Mouse (Mus musculus) lung, postnatal 0 days (tissue): ENCODE data around the gene Tmem120a. TPM values are rescaled to one million over a fixed set of nuclear protein-coding genes. Genes with fewer than 3 reads are reported as not detected.

Source experiments
- ATAC-seq: fragments of 200-750 bp; cut with Nextera tagmentation; 2 replicates; pipeline ENCODE4 v1.8.0; 2017; ENCODE audit warnings: moderate library complexity
- DNase-seq: peaks from one replicate; pipeline ENCODE4 v3.0.0-alpha.2; 2016; ENCODE audit warnings: low spot score
- H3K27ac ChIP-seq: fragments of 300-500 bp; sonication (generic); 2 replicates; pipeline ENCODE4 v1.5.1; 2014; ENCODE audit warnings: antibody characterized with exemption, mild to moderate bottlenecking, low read length, mixed read lengths
- H3K27me3 ChIP-seq: fragments of 300-500 bp; sonication (generic); replicated peaks from 2 replicates; pipeline ENCODE4 v1.6.1; 2014; ENCODE audit warnings: low read length, mixed read lengths; ENCODE audit not compliant: insufficient read depth
- H3K36me3 ChIP-seq: fragments of 300-500 bp; sonication (generic); 2 replicates; pipeline ENCODE4 v1.6.1; 2014; ENCODE audit warnings: low read length, mixed read lengths; ENCODE audit not compliant: insufficient read depth
- H3K4me1 ChIP-seq: fragments of 300-500 bp; sonication (generic); 2 replicates; pipeline ENCODE4 v1.6.1; 2014; ENCODE audit warnings: antibody characterized with exemption, low read depth, low read length, mixed read lengths; ENCODE audit not compliant: insufficient read depth
- H3K4me2 ChIP-seq: fragments of 300-500 bp; sonication (generic); replicated peaks from 2 replicates; pipeline ENCODE4 v1.6.1; 2014; ENCODE audit warnings: low read depth, mild to moderate bottlenecking, low read length, moderate library complexity, mixed read lengths
- H3K4me3 ChIP-seq: fragments of 300-500 bp; sonication (generic); 2 replicates; pipeline ENCODE4 v1.5.1; 2014; ENCODE audit warnings: low read depth, low read length
- H3K9ac ChIP-seq: fragments of 300-500 bp; sonication (generic); replicated peaks from 2 replicates; pipeline ENCODE4 v1.6.1; 2014; ENCODE audit warnings: low read depth, mild to moderate bottlenecking
- H3K9me3 ChIP-seq: fragments of 300-500 bp; sonication (generic); 2 replicates; pipeline ENCODE4 v1.6.1; 2016; ENCODE audit warnings: low read length, mixed read lengths
- CTCF ChIP-seq: IDR thresholded peaks from 2 replicates; pipeline ENCODE4 v1.5.1; 2016; ENCODE audit warnings: antibody characterized with exemption, mild to moderate bottlenecking
- EP300 ChIP-seq: IDR thresholded peaks from 2 replicates; pipeline ENCODE4 v1.6.1; 2016; ENCODE audit warnings: antibody characterized with exemption, mild to moderate bottlenecking, control low read depth
- WGBS: fragments of 180-500 bp; shearing (Covaris S2); extraction: QIAGEN DNeasy Blood & Tissue Kit; methylation state at CpG from one replicate; pipeline ENCODE4 v1.1.7; 2014; 5-methylcytosine and 5-hydroxymethylcytosine counted together
- polyA plus RNA-seq: library from polyadenylated mRNA; unstranded; fragments of >200 nt; fragmentation: Nextera tagmentation; extraction: Ambion mirVana; gene quantifications from 2 replicates; pipeline ENCODE4 v1.2.1, GENCODE M21; 2015

Tmem120a gene
- polyA plus RNA-seq, 1 experiment from 2014 or later: 45.2 TPM

DNA sequence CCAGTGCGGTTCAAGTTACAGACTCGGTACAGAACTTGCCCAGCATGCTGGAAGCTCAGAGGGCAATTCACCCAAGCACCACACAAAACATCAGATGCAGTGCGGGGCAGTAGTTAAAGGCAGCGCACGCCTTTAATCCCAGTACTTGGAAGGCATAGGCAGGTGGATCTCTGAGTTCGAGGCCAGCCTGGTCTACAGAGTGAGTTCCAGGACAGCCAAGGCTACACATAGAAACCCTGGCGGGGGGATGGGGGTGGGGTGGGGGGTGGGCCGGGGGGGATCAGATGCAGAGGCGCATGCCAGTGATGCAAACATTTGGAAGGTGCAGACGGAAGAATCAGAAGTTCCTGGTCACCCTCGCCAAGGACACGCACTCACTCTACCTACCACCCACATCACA lies 494 bp upstream of the Tmem120a start:
- H3K4me3 ChIP-seq: peak overlapping the region; percentile 82

DNA sequence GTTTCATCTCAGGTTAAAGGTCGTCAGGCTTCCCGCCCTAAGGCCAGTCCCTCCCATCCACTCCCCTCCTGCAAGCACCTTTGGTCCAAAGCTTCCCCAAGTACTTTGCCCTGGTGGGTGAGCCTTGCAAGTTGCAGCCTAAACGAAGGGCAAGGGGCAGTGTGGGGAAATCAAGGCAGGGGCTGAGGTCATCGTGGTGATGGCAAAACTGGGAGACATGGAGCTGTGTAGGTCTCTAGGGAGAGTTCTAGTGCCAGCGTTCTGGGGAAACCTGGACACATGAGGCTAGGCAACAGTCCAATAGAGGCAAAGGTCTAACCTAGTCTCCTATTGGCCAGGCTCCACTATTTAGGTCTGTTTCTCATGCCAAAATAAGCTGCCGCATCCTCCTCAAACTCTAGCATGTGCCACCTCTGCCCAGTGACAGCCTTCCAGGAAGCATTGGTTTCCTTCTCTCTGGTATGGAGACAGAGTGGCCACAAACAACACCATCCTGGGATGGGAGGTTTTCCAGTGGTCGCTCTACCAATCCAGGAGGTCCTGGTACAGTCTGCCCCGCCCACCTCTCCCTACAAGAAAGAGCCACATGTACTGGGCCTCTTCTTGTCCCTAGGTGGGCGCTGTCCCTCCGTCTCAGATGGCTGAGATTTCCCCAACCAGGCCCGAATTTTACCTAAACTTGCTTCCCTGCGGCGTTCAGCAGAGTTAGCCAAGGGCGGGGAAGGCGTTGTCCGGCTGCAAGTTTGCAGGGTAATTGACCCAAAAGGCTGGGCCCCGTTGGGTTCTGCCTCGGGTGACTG lies 1.1 kb downstream of the Tmem120a start:
- H3K4me1 ChIP-seq: peaks cover 4% of the 10 kb centered on the region; the same call in 1 of the 2 replicates
- no peaks in the 10 kb centered on the region for H3K27me3 ChIP-seq
- no peaks in the 10 kb centered on the region for H3K9me3 ChIP-seq
- DNase-seq (peak; percentile 77), ATAC-seq (peak; percentile 52)
- TF ChIP-seq EP300: no peak
- no peak for TF ChIP-seq CTCF
- H3K4me2 ChIP-seq: peak overlapping the region; percentile 92
- peak overlapping the region; percentile 82 for H3K4me3 ChIP-seq
- peak overlapping the region; percentile 65; the same call in 1 of the 2 replicates for H3K27ac ChIP-seq
- WGBS: 21% methylated on average over 18 of the region's 18 CpGs
- peak overlapping the region; percentile 66 for H3K9ac ChIP-seq
- H3K36me3 ChIP-seq: peaks cover 6% of the 10 kb centered on the region; the same call in 1 of the 2 replicates

More for the DNA sequence above, 494 bp upstream of the Tmem120a start:
- Histone ChIP-seq H3K4me1 (peaks cover 4% of the 10 kb centered on the region; the same call in 1 of the 2 replicates), H3K36me3 (peaks cover 6% of the 10 kb centered on the region; the same call in 1 of the 2 replicates), H3K27ac (peak overlapping the region; percentile 71), H3K9ac (no peak overlapping the region), H3K27me3 (no peaks in the 10 kb centered on the region), H3K9me3 (no peaks in the 10 kb centered on the region), H3K4me2 (peak overlapping the region; percentile 92)
- no peak for TF ChIP-seq EP300
- TF ChIP-seq CTCF: no peak
- DNase-seq (no peak), ATAC-seq (no peak)
- WGBS: 18% methylated on average over 12 of the region's 12 CpGs

DNA sequence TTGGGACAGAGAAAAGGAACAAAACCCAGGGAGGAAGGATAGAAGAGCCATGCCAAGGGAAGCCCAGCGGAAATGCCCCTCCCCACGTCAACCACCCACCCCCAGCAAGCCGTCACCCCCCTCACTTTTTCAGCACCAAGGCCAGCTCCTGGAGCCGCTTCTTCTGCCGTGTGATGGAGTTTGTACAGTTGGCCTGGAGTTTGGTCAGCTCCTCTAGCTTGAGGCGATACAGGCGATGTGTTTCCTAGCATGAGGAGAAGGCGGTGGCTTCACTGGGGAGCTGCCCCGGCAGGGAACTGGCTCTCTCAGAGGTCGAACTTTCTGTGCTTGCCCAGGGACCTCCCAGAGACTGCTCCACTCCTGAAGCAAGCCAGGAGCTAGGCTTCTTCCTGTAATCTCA lies 2.1 kb downstream of the Tmem120a start:
- WGBS: 52% methylated on average over 10 of the region's 10 CpGs
- TF ChIP-seq EP300: no peak
- no peak for TF ChIP-seq CTCF

DNA sequence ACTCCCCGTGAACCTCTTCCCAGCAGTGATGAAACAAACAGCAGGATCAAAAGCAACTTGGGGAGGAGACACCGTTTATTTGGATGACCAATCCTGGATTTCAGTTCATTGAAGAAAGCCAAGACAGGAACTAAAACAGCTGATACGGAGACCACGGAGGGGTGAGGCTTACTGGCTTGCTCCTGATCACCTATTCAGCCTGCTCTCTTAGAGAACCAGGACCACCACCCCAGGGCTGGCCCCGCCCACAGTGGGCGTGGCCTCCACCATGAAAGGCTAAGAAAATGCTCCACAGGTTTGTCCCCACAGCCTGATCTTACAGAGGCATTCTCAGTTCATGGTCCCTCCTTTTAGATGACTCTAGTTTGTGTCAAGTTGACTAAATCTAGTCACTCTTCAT lies 6.0 kb downstream of the Tmem120a start:
- Histone ChIP-seq H3K9me3 (no peaks in the 10 kb centered on the region), H3K4me1 (peaks cover 1% of the 10 kb centered on the region; the same call in 1 of the 2 replicates), H3K27ac (no peak overlapping the region), H3K4me2 (no peak overlapping the region), H3K4me3 (no peak overlapping the region), H3K36me3 (peaks cover 33% of the 10 kb centered on the region), H3K27me3 (no peaks in the 10 kb centered on the region), H3K9ac (no peak overlapping the region)
- 13% methylated on average over 6 of the region's 6 CpGs for WGBS
- DNase-seq: peak; percentile 58
- TF ChIP-seq EP300: no peak
- no peak for TF ChIP-seq CTCF
- ATAC-seq: peak; percentile 12

More for the DNA sequence above, 2.1 kb downstream of the Tmem120a start:
- Histone ChIP-seq H3K36me3 (peaks cover 6% of the 10 kb centered on the region; the same call in 1 of the 2 replicates), H3K4me1 (peaks cover 4% of the 10 kb centered on the region; the same call in 1 of the 2 replicates), H3K27me3 (no peaks in the 10 kb centered on the region), H3K9ac (no peak overlapping the region), H3K4me3 (no peak overlapping the region), H3K27ac (no peak overlapping the region), H3K4me2 (no peak overlapping the region), H3K9me3 (no peaks in the 10 kb centered on the region)
- DNase-seq: no peak
- no peak for ATAC-seq

DNA sequence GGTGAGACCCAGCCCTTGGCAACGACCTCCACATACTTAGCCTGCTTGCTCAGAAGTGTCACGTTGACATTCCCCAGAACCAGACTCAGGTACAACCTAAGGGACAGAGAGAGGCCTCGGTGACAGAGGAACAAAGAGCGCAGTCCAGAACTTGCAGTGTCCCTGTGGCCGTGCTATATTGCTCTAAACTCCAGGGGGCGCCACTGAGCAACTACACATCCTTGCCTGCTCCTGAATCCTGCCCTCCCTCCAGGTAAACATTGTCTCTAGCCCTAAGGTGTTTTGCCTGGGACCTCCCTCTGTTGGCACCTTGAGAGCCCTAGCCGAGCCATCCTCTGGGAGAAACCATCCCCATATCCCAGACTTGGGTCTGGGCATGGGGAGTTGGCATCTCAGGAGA lies 7.1 kb downstream of the Tmem120a start:
- Histone ChIP-seq H3K4me3 (no peak overlapping the region), H3K27ac (no peak overlapping the region), H3K9me3 (no peaks in the 10 kb centered on the region), H3K9ac (no peak overlapping the region), H3K27me3 (no peaks in the 10 kb centered on the region), H3K4me1 (no peaks in the 10 kb centered on the region), H3K4me2 (no peak overlapping the region), H3K36me3 (peaks cover 44% of the 10 kb centered on the region)
- DNase-seq (no peak), ATAC-seq (no peak)
- TF ChIP-seq EP300 (no peak), CTCF (peak; percentile 66)
- WGBS: 73% methylated on average over 7 of the region's 7 CpGs

DNA sequence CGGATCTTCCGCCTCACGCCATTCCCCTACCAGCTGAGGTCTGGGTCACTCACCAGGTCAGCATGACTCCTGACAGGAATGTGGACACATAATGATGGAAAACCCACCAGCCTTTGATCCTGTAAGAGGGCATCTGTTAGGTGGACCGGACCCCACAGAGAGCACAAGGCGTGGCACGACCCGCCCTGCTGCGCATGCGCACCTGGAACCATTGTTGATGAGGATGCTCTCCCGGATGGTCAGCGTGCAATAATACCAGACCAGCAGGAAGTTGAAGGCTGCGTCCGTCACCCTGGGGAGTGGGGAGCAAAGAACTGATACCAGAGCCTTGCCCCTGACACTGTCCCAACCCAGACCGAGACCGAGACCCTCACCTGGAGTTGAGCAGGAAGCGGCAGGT lies 7.7 kb downstream of the Tmem120a start:
- DNase-seq (no peak), ATAC-seq (no peak)
- TF ChIP-seq CTCF (no peak), EP300 (no peak)
- Histone ChIP-seq H3K9ac (no peak overlapping the region), H3K4me2 (no peak overlapping the region), H3K27me3 (no peaks in the 10 kb centered on the region), H3K4me3 (no peak overlapping the region), H3K36me3 (peaks cover 48% of the 10 kb centered on the region), H3K9me3 (no peaks in the 10 kb centered on the region), H3K4me1 (no peaks in the 10 kb centered on the region), H3K27ac (no peak overlapping the region)
- WGBS: 85% methylated on average over 16 of the region's 16 CpGs
